Mouse (Mus musculus): ENCODE data around the gene Akap6.

The Akap6 gene

DNA sequence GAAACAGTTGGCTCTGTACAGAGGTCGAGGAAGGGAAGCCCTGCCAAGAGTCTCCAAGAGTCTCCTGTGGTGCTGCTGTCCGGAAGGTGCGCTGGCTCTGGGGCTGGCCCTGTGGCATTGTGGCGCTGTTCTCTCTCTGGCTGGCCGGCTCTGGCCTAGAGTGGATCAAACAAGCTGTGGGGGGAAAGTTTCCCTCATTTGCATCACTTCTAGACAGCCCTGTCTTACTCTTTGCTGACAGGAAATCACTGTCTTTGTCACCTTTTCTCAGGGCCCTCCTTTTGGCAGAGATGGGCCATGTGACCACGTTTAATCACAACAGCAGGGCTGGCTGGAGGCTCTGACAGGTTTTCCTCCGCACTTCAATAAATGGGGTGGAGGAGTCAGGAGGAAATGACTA is 333.6 kb downstream of the Akap6 start:
- DNase-seq (ENCODE audit: low spot score): no peak

DNA sequence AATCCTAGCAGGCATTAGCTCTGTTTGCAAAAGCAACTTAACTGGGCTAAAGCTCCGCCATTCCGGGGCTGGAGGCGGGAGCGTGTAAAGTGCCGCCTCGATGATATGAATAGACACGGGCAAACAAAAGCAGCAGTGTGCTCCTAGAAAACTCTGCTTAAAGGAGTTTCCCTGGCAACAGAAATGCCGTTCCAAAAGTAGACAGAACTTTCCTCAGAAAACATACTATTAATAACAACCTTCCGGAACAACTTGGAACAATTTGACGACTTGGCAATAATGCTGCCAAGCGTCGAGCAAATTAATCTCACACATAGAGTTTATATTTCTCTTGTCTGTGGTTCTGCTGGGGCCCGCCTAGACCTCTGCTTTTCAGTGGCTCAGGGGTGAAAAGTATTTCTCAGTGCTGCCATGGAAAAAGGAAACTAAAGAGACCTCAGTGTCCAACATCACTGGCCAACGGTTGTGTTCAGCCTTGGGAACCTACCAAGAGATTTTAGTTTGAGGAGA is 334.3 kb downstream of the Akap6 start:
- DNase-seq (ENCODE audit: low spot score): no peak

DNA sequence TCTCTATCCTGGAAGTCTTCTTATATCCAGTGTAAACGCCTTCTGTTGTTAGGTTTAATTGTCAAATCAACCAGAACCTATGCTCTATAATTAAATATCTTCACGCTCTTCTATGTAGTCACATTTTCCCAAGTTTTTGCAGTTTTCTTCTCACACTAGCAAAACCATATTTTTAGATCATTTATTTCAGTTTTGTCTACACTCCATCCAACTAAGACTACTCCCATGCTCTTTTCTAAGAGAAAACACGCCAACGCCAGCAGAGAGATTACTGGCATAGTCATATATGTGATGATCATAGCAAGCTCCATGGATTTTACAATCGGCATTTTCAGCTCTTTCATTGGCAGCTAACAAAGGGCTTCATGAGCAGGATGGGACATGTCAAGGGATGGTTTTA is 341.5 kb downstream of the Akap6 start:
- DNase-seq (ENCODE audit: low spot score): no peak

DNA sequence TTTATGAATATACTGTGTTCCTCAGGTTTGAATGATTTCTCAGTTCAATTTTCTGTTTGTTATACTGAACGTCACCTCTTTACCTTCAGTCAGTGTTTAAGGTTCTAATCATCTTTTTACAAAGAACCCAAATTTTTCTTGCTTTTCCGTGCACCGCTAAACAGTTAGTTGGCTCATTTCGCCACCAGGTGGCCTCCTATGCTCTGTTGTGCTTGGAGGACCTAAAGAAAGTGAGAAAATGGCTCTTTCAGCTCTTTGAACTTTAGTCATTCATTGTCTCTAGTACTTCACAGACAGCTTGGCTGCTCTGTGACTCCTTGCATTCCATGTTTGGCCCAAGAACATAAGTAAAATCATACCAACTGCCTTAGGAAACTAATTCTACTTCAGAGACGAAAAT is 343.6 kb downstream of the Akap6 start:
- no peak for DNase-seq (ENCODE audit: low spot score)

DNA sequence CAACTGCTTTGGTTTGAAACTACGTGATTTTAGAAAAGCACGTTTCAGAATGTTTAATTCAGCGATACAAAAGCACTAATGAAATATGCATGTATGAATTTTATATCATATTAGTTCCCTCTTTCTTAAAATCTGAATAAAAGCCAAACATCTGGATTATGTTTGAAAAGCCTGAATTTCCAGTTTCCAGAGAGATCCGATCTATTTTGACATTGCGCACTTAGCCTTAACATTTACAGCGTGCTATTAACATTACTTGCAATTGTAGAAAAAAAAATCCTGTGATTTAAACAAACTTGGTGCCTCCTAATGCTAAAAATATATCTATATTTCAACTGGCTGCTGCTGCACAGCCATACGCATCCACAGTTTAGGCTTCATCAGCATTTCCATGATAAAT is 358.4 kb downstream of the Akap6 start:
- no peak for DNase-seq (ENCODE audit: low spot score)

DNA sequence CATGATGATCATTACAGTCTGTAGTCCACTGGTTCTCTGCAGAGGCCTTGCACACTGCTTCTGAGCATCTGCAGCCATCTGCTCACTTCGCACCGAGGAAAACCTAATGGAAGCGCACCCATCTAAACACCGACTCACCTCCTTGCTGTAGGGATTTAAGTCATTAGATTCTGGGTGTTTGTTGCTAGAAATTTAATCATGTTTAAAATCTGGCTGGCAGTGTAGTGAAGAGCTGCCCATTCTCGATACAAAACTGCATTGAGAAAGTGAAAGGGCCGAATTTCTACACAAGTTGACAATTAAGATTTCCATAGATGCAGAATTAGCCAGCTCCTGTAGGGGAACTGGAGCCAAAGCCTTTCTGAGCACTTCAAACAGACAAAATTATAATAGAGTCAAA is 361.7 kb downstream of the Akap6 start:
- no peak for DNase-seq (ENCODE audit: low spot score)

DNA sequence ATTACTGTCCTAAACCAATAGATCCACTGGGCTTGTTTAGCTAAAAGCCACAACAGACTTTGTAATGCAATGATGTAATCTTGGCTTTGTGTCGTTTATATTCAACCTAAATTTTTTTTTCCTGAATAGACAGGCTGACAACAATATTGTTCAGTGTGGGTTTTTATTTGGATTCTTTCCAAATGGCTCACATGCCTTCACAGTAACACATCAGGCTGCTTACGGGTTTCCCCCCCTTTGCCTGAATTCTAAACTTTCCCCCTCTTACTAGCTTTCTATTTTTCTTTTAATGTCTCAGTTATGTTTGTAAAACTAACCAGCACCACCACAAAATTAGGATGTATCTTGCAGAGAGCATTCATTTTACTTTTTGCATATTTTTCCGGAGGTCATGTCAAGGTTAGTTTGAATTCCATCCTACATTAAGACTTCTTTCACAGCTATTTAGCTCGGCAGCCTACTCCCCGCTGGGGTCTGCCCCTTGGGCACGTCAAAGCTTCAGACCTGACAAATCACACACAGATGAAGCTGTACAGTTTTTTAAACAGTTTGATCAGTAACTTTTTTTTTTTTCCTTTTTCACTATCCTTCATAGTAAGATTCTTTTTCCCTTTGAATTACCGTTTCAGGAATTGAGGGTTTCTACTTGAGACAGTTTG is 362.4 kb downstream of the Akap6 start:
- DNase-seq (ENCODE audit: low spot score): no peak

DNA sequence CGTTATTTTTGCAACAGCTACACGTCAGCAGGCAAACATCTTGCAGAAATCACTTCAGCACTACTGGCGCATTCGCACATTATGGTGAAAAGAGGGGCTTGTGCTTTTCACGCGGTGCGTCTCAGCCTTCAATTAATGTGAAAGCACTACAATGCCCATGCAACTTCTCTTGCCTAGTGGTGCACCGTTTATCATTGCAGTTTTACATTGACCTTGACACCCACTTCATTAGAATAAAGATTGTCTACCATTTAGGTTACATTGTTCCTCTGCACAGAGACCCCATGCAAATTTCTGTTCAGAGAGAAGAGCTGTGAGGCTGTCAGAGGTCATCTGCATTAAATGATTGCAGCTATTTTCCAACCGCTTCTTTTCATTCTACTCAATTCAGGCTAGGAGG is 363.8 kb downstream of the Akap6 start:
- no peak for DNase-seq (ENCODE audit: low spot score)

DNA sequence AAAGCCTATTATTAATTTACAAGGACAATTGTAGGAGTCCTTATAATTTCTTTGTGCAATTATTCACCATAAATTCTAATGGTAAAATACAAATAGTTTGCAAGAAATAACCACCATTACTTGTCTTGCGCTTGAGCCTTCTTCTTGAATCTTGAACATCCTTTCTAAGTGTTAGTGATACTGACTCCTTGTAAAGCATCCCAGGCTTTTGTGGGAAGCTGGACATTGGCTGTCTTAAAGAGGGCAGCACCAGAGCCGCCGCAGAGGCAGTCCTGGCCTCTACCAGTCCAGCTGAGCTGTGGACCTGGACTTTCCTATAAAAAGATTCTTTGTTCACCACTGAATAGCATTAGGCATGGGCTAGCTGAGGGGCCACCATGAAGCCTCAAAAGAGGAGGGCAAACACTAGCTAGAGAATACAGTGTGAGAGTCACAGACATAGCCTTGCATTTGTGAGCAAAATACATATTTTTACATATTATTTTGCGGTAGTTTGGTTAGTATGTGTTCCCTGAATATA is 365.1 kb downstream of the Akap6 start:
- DNase-seq (ENCODE audit: low spot score): no peak

DNA sequence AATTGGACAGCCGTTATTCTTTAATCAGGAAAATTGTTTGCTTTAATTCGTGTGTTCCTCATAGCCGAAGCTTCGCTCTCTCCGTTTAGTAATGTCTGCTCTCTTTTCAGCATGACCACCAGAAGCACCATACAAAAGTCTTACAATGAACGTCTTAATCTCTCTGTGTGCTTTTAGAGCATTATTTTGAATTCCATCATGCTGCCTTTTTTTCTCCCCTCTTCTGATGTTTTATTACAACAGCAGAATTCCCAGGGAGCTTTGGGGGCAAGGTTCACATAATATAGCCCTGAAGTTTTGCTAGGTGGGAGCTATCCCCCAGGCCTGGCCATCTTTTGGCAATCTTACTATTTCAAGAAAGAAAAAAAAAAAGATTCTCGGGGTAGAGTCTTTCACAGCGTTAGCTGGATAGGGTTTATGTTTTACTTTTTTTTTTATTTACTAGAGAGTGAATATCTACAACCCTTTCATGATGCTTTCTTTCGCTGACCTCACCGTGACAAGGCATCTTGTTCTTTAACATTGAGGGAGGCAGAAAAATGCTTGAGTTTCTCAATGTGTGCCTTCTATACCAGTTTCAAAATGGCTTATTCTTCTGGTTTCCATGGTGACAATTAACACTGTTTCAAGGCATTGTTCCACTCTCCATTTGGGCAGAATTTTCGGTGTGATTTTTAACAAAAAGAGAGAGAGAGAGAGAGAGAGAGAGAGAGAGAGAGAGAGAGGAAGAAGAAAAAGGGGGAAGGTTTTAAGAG is 366.0 kb downstream of the Akap6 start:
- DNase-seq (ENCODE audit: low spot score): no peak

DNA sequence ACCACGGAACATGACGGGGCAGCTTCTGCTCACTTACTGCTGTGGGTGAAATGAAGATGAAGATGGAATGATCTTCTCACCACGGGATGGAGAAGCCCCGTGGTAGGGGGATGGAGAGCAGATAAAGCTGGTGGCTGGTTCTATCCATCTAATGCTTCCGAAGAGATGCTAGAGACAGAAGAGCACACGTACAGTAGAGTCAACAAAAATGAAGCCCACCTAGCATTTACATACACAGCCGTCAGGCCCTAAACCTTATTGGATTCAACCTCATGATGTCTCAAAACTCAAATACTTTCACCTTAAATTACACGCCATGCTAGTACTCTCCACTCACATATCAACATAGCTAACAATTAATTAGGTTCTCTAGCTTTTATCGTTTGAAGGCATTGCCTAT is 367.1 kb downstream of the Akap6 start:
- no peak for DNase-seq (ENCODE audit: low spot score)

DNA sequence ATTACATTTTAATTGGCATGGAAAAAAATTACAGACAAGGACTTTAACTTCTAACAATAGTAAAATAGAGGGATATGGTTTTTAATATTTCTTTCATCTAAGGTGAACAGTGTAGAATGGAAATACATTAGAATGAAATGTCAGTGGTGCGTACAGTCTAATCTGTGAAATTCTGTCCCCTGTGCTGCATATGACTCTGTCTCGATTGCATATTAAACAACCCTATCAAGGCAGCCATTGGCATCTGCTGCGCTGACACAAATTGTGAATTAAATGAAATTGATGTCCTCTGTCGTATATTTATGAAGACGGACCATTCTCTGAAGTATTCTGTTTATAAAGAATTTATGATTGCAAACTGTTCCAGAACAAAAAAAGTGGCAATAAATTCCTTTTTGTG is 371.7 kb downstream of the Akap6 start:
- DNase-seq (ENCODE audit: low spot score): no peak

DNA sequence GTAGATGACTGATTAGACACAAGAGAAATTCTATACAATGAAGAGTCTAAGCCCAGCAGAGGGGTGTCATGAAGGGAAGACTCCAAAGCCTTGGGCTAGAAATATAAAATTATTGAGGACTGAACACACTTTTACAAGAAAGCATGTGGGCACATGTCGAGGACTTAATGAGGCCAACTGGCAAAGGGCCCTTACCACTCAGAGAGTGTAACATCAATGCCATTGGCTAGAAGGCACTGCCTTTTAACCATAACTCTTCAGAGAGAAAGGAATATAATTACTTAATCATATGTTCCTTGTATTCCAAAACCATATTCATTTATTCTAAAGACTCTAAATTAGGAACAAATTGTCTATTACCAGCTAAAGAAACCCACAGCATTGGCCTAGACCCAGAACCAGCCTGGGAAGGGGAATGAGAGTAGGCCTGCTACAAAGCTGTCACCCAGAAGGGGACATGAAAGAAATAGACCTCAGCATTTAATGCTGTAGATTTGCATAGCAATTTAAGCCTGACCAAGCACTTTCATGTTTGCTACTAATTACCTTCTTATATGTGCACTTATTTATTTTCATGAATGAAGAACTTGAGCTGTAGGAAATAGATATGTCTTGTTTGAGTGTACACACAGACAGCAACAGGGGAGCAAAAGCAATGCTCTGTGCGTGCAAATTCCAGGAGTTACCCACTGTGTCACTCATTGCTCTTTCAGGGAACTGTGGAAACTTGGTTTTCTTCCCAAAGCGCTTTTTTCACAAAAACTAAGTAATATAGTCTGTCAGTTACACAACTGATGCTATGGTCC is 377.6 kb downstream of the Akap6 start:
- DNase-seq (ENCODE audit: low spot score): no peak

DNA sequence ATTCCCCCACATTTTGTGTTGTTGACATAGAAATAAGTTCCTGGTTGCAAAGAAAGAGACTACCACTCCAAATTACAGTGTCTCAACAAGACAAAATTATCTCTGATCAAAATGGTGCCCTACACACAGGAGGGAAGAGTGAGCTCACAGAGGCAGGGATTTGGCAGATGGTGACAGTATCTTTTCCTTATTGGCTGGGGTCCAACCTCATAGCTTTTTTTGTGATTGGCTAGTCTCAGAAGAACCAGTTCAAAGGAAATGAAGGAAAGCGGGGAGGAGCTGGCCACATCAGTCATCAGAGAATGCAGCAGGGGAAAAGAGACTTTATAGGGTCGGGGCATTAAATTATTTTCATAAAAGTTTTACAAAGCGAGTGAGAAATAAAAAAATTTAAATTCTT is 386.6 kb downstream of the Akap6 start:
- no peak for DNase-seq (ENCODE audit: low spot score)

DNA sequence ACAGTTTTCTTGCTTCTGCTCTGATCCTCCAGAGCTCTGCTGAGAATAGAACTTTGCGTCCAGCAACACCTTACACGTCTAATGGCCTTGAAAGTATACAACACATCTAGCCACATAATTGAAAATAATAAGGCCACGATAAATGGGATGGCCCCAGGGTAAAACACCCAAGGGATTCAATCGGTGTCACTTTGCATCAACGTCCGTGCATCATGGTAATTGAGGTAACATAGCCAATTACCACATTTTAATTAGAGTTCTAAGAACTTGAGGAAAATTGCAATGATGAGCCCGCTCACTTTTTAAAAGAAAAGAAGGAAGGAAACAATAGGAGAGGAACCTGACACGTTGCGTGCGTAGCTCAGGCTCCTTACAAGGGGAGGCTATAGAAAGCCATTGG is 413.1 kb downstream of the Akap6 start:
- no peak for DNase-seq (ENCODE audit: low spot score)

DNA sequence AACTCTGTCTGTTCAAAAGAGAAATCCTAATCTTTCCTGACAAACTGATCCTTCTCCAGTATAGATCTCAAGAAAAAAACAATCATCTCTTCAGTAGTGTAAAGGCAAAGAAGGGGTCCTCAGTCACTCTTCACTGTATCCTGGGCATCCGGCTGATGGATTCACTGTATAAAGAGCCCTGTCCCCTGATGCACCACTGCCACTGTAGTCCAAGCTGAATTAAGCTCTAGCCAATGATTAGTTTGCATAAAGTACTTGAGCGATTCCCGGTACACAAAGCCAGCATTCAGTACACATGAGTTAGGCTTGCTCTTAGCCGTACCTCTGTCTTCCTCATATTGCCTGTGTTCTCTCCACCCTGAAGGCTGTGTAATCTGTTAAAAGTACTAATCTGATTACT is 420.2 kb downstream of the Akap6 start:
- no peak for DNase-seq (ENCODE audit: low spot score)

DNA sequence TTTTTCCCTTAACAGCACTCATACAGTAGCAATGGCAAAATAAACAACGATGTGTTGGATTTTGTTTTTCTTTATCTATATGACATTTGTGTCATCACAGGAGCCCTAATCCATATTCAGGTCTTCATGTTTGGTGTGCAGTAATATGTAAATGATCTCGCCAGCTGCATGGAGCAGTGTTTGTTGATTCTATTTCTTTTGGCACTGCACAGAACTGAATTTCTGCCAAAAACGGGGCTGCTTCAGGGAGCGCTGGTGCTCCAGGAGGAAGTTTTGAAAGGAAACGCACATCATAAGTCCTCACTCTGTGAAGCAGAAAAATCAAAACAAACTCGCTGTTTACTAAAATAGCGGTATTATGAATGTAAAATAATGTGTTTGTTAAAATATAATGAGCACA is 424.9 kb downstream of the Akap6 start:
- no peak for DNase-seq (ENCODE audit: low spot score)

DNA sequence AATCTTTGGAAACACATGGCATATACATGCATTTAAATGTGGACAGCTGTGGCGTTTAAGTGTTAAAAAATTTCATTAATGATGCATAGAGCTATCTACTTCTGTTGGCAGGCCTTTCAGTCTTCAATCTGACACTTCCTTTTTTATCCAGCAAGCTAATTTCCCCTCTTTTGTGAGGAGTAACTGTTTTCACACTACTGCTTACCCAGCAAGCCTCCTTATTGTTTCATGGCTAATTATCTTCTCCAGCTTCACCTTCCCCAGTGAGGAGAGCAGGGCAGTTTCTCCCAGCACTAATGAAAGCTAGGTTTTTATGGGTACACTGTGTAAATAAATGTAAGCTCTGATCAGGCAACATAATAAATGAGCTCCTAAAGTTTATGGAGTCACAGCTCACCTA is 425.5 kb downstream of the Akap6 start:
- no peak for DNase-seq (ENCODE audit: low spot score)

DNA sequence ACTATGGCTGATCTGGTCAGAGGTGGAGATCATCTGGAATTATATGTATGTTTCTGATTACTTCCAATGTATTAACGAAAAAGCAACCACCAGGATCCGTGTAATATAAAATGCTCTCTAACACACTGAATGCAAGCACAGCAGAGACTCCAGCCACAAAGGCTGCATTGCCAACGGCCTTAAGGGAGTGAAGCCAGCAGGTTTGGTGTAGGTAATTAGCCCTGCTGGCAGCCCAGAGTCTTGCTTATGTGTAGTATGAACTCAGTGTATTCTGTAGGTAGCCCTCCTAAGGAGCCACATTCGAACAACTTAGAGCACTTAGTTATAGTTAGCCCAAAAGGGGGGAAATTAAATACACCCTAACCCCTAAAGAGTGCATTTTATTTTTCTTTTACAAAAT is 426.1 kb downstream of the Akap6 start:
- no peak for DNase-seq (ENCODE audit: low spot score)

DNA sequence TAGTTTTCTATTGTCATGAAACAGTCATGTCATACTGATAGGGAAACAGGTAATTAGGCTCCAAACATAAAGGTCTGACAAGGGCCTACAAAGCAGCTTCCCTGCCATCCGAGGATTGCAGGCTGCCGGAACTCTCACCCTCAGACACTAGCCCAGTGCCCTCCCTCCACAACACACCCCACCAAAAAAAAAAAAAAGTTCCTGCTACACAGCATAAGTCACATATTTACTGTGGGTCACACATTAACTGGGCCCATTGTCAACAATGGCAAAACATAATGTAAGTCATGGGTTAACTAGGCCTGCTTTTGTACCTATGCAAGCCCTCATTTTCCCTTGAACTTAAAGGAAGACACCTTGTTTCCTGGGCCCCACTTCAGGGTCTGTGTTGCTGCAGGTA is 435.0 kb downstream of the Akap6 start:
- no peak for DNase-seq (ENCODE audit: low spot score)

DNA sequence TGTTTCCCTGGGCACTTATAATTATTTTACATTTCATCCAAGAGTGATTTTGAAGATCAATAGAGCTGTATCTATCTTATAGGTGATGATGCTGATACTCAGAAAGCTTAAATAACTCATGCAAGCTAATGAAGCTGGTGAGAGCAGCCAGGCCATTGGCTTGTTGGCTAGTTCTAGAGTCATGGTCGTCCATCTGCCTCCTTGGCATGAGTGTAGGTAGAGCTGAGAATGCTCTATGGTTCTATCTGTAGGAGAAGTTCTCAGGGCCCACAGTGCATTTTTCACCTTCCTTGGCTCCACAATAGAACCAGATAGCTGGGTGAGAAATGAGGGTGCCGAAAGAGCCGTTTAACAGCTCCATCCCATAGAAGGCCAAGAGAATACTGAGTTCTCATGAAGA is 438.1 kb downstream of the Akap6 start:
- DNase-seq (ENCODE audit: low spot score): no peak

DNA sequence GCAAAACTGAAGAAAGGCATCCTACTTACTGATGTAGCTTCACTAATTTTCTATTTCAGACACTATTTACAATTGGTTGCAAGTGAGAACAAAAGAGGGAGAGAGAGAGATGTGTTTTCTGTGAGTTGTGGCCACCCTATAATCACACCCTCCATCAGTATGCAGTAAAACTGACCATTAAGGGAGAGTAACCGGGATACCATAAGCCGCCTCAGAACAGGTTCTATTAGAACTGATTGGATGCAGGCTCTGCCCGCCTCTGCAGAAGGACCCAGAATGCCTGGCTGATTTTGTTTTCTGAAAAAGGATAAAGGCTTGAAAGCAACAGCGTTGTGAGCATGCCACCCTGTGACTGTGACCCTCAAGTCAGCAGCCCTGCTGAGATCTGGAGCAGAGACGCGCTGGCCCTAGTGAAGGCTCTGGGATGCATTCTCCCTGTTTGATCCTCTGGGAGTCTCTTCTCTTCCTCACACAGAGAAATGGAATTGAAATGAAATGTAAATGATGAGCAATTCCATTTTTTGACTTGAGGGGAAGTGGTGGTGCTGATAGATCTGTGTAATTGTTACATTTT is 445.0 kb downstream of the Akap6 start:
- no peak for DNase-seq (ENCODE audit: low spot score)

All from ovary, postnatal 10 days (tissue).